Mouse (Mus musculus) naive thymus-derived CD4-positive, alpha-beta T cell, adult 2 months (primary cell): Measurements from ENCODE around the gene Trpm5.

ENCODE experiments used
- DNase-seq: peaks from one replicate; pipeline ENCODE4 v3.0.0-alpha.2; 2011; ENCODE audit warnings: low read depth

Trpm5 gene

GRCm38 (mm10) chr7:143094592-143095553, at the start of gene Trpm5:
Gene Trpm5, minus strand, starts transcription at chr7:143094642.
- peak; percentile 52 for DNase-seq

GRCm38 (mm10) chr7:143142680-143143079, 48.2 kb upstream of the Trpm5 start:
- no peak for DNase-seq

- DNase-seq, result no peak
These were observed 45.5 kb upstream of the Trpm5 start for GRCm38 (mm10) chr7:143139932-143140331.

- peak; percentile 41 for DNase-seq
These were observed 44.3 kb upstream of the Trpm5 start for GRCm38 (mm10) chr7:143138789-143139188.

GRCm38 (mm10) chr7:143136561-143136960, 42.1 kb upstream of the Trpm5 start:
- no peak for DNase-seq

- DNase-seq, result no peak
These were observed 41.7 kb upstream of the Trpm5 start for GRCm38 (mm10) chr7:143136125-143136524.

- no peak for DNase-seq
These were observed 38.4 kb upstream of the Trpm5 start for GRCm38 (mm10) chr7:143132815-143133214.

GRCm38 (mm10) chr7:143124902-143125301, 30.5 kb upstream of the Trpm5 start:
- no peak for DNase-seq

GRCm38 (mm10) chr7:143123876-143124669, 29.6 kb upstream of the Trpm5 start:
- DNase-seq, result no peak

- no peak for DNase-seq
These were observed 27.7 kb upstream of the Trpm5 start for GRCm38 (mm10) chr7:143122191-143122590.

GRCm38 (mm10) chr7:143119826-143120225, 25.4 kb upstream of the Trpm5 start:
- DNase-seq, result no peak

GRCm38 (mm10) chr7:143119407-143119806, 25.0 kb upstream of the Trpm5 start:
- DNase-seq, result no peak

- DNase-seq, result no peak
These were observed 22.1 kb upstream of the Trpm5 start for GRCm38 (mm10) chr7:143116521-143116920.

GRCm38 (mm10) chr7:143114773-143115172, 20.3 kb upstream of the Trpm5 start:
- no peak for DNase-seq

- DNase-seq, result no peak
These were observed 18.0 kb upstream of the Trpm5 start for GRCm38 (mm10) chr7:143112395-143112794.

GRCm38 (mm10) chr7:143111719-143112118, 17.3 kb upstream of the Trpm5 start:
- no peak for DNase-seq

- DNase-seq, result no peak
These were observed 16.4 kb upstream of the Trpm5 start for GRCm38 (mm10) chr7:143110803-143111202.

- no peak for DNase-seq
These were observed 15.3 kb upstream of the Trpm5 start for GRCm38 (mm10) chr7:143109696-143110095.

GRCm38 (mm10) chr7:143108996-143109660, 14.7 kb upstream of the Trpm5 start:
- no peak for DNase-seq

GRCm38 (mm10) chr7:143108200-143108599, 13.8 kb upstream of the Trpm5 start:
- no peak for DNase-seq

- no peak for DNase-seq
These were observed 12.4 kb upstream of the Trpm5 start for GRCm38 (mm10) chr7:143106672-143107465.
